In the genomic region with DNA sequence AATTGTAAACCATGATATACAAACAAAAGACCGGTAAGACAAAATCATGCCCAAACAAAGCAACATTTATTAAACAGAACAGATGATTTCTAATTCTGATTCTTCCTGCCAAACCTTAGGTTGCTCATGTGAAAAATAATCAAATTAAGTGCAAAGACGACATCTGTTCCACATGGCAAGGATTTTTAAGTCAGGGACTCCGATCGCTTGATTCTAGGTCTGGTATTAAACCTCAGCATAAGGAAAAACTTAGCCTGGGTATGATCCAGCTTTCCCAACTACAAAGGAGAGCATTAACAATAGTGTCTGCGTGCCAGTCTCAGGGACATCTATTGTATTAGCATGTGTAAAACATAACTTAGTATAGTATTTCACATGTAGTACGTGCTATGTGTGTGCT, we compare ENCODE assay signal across 30 mouse cellular contexts.
DNase-seq lines count a peak whose midpoint lies in the region; ATAC-seq and TF ChIP-seq lines count a peak whose summit lies in the region.
"Had no signal": no experiment of that assay in that cellular context is flagged by ENCODE, and none has a peak within 500 bp of the region (broad histone marks: within the 10 kb centered on the region; RNA-seq: fewer than 3 reads in every experiment).

No protein-coding gene starts in this region.

- DNase-seq in cerebellum, postnatal 10 days: peak; percentile 48 to 63
- no peak for DNase-seq in cerebellum, adult 9-10 months
- peak; percentile 4 for DNase-seq in midbrain, embryonic 14.5 days
- DNase-seq in liver, postnatal 0 days: no peak
- DNase-seq: adrenal gland, adult 8-10 months; cerebellum, adult 11 months; cerebellum, postnatal 25 days; gastrocnemius, postnatal 10 days; heart, postnatal 14 days; kidney, adult 18-20 months; kidney, postnatal 36 days; lung, adult 18-20 months; lung, postnatal 4 days; right cerebral cortex, postnatal 25 days; spleen, adult 18-20 months; thymus, postnatal 14 days had no signal

- no peaks in the 10 kb centered on the region for H3K27me3 ChIP-seq in forebrain, embryonic 15.5 days
- H3K27me3 ChIP-seq in forebrain, embryonic 12.5 days: no peaks in the 10 kb centered on the region
- no peaks in the 10 kb centered on the region for H3K27me3 ChIP-seq in midbrain, embryonic 14.5 days (ENCODE audit: control insufficient read depth, insufficient read depth, low read length)
- H3K27me3 ChIP-seq in midbrain, embryonic 15.5 days (replicated peaks): no peaks in the 10 kb centered on the region
- no peaks in the 10 kb centered on the region for H3K27me3 ChIP-seq in liver, postnatal 0 days (ENCODE audit: insufficient read depth, low read length)
- H3K27me3 ChIP-seq: CH12.LX; embryonic facial prominence, embryonic 12.5 days; kidney, embryonic 15.5 days; limb, embryonic 13.5 days; liver, embryonic 12.5 days; megakaryocyte, embryonic 14.5 days; midbrain, embryonic 12.5 days had no signal

- no peaks in the 10 kb centered on the region for H3K9me3 ChIP-seq in forebrain, embryonic 15.5 days
- H3K9me3 ChIP-seq in forebrain, embryonic 12.5 days: no peaks in the 10 kb centered on the region
- no peaks in the 10 kb centered on the region for H3K9me3 ChIP-seq in midbrain, embryonic 14.5 days (ENCODE audit: control insufficient read depth, low read length)
- no peaks in the 10 kb centered on the region for H3K9me3 ChIP-seq in midbrain, embryonic 15.5 days
- no peaks in the 10 kb centered on the region for H3K9me3 ChIP-seq in liver, postnatal 0 days (ENCODE audit: low read length)
- H3K9me3 ChIP-seq: embryonic facial prominence, embryonic 12.5 days; kidney, embryonic 15.5 days; limb, embryonic 13.5 days; liver, embryonic 12.5 days; megakaryocyte, embryonic 14.5 days; midbrain, embryonic 12.5 days had no signal

- no peak overlapping the region for H3K4me3 ChIP-seq in forebrain, embryonic 15.5 days
- no peak overlapping the region for H3K4me3 ChIP-seq in forebrain, embryonic 12.5 days (replicated peaks)
- H3K4me3 ChIP-seq in midbrain, embryonic 14.5 days (replicated peaks; ENCODE audit: low read depth, low read length): no peak overlapping the region
- no peak overlapping the region for H3K4me3 ChIP-seq in midbrain, embryonic 15.5 days
- H3K4me3 ChIP-seq in liver, postnatal 0 days (ENCODE audit: low read depth, low read length): no peak overlapping the region
- H3K4me3 ChIP-seq: embryonic facial prominence, embryonic 12.5 days; kidney, embryonic 15.5 days; layer of hippocampus, adult 2 months; left cerebral cortex, adult 2 months; limb, embryonic 13.5 days; liver, embryonic 12.5 days; megakaryocyte, embryonic 14.5 days; midbrain, embryonic 12.5 days had no signal

- H3K9ac ChIP-seq in forebrain, embryonic 15.5 days (replicated peaks): no peak overlapping the region
- no peak overlapping the region for H3K9ac ChIP-seq in forebrain, embryonic 12.5 days
- no peak overlapping the region for H3K9ac ChIP-seq in midbrain, embryonic 14.5 days (replicated peaks; ENCODE audit: low read length)
- no peak overlapping the region for H3K9ac ChIP-seq in midbrain, embryonic 15.5 days
- no peak overlapping the region for H3K9ac ChIP-seq in liver, postnatal 0 days (replicated peaks)
- H3K9ac ChIP-seq: embryonic facial prominence, embryonic 12.5 days; kidney, embryonic 15.5 days; limb, embryonic 13.5 days; liver, embryonic 12.5 days; midbrain, embryonic 12.5 days had no signal

- no peak overlapping the region for H3K4me2 ChIP-seq in forebrain, embryonic 15.5 days (replicated peaks)
- H3K4me2 ChIP-seq in forebrain, embryonic 12.5 days: no peak overlapping the region
- H3K4me2 ChIP-seq in midbrain, embryonic 14.5 days (ENCODE audit: low read length): no peak overlapping the region
- H3K4me2 ChIP-seq in midbrain, embryonic 15.5 days: no peak overlapping the region
- H3K4me2 ChIP-seq in liver, postnatal 0 days (ENCODE audit: low read depth, low read length): no peak overlapping the region
- H3K4me2 ChIP-seq: embryonic facial prominence, embryonic 12.5 days; kidney, embryonic 15.5 days; limb, embryonic 13.5 days; liver, embryonic 12.5 days; midbrain, embryonic 12.5 days had no signal

- H3K4me1 ChIP-seq in forebrain, embryonic 15.5 days: no peaks in the 10 kb centered on the region
- no peaks in the 10 kb centered on the region for H3K4me1 ChIP-seq in forebrain, embryonic 12.5 days
- H3K4me1 ChIP-seq in midbrain, embryonic 14.5 days (ENCODE audit: control insufficient read depth, insufficient read depth, low read length): no peaks in the 10 kb centered on the region
- no peaks in the 10 kb centered on the region for H3K4me1 ChIP-seq in midbrain, embryonic 15.5 days
- H3K4me1 ChIP-seq in liver, postnatal 0 days (ENCODE audit: insufficient read depth): no peaks in the 10 kb centered on the region
- H3K4me1 ChIP-seq: embryonic facial prominence, embryonic 12.5 days; kidney, embryonic 15.5 days; limb, embryonic 13.5 days; liver, embryonic 12.5 days; megakaryocyte, embryonic 14.5 days; midbrain, embryonic 12.5 days had no signal

- TF ChIP-seq EP300 in liver, postnatal 0 days (IDR thresholded peaks at IDR 0.05; ENCODE audit: low read depth): no peak

- ATAC-seq in forebrain, embryonic 15.5 days (replicated peaks): 0 out of 2 replicates have a peak, but pooled peaks have one; percentile 35
- no peak for ATAC-seq in forebrain, embryonic 12.5 days (ENCODE audit: low FRiP score)
- ATAC-seq in midbrain, embryonic 14.5 days (ENCODE audit: low FRiP score, low TSS enrichment): no peak
- ATAC-seq in midbrain, embryonic 15.5 days (replicated peaks): no peak
- no peak for ATAC-seq in liver, postnatal 0 days
- ATAC-seq: activated CD4-positive, CD25-positive, alpha-beta regulatory T cell, adult 4 months; liver, embryonic 12.5 days; lung, postnatal 0 days had no signal

- no peak for TF ChIP-seq CTCF in liver, postnatal 0 days (IDR thresholded peaks at IDR 0.05; ENCODE audit: low read depth)

- 68% methylated on average over 6 of the region's 6 CpGs for WGBS in forebrain, embryonic 15.5 days
- 86% methylated on average over 6 of the region's 6 CpGs for WGBS in forebrain, embryonic 12.5 days
- 74% methylated on average over 6 of the region's 6 CpGs for WGBS in midbrain, embryonic 14.5 days
- 71% methylated on average over 6 of the region's 6 CpGs for WGBS in midbrain, embryonic 15.5 days
- 82% methylated on average over 6 of the region's 6 CpGs for WGBS in liver, postnatal 0 days (ENCODE audit: insufficient replicate concordance)

- H3K27ac ChIP-seq in forebrain, embryonic 15.5 days (replicated peaks): no peak overlapping the region
- H3K27ac ChIP-seq in forebrain, embryonic 12.5 days: no peak overlapping the region
- H3K27ac ChIP-seq in midbrain, embryonic 14.5 days (replicated peaks; ENCODE audit: low read depth, low read length): no peak overlapping the region
- no peak overlapping the region for H3K27ac ChIP-seq in midbrain, embryonic 15.5 days
- H3K27ac ChIP-seq in liver, postnatal 0 days (ENCODE audit: low read depth): no peak overlapping the region
- H3K27ac ChIP-seq: embryonic facial prominence, embryonic 12.5 days; kidney, embryonic 15.5 days; layer of hippocampus, adult 2 months; left cerebral cortex, adult 2 months; limb, embryonic 13.5 days; liver, embryonic 12.5 days; midbrain, embryonic 12.5 days had no signal

- H3K36me3 ChIP-seq in forebrain, embryonic 15.5 days: no peaks in the 10 kb centered on the region
- no peaks in the 10 kb centered on the region for H3K36me3 ChIP-seq in forebrain, embryonic 12.5 days (replicated peaks)
- H3K36me3 ChIP-seq in midbrain, embryonic 14.5 days (ENCODE audit: control insufficient read depth, insufficient read depth, low read length): no peaks in the 10 kb centered on the region
- no peaks in the 10 kb centered on the region for H3K36me3 ChIP-seq in midbrain, embryonic 15.5 days (replicated peaks)
- H3K36me3 ChIP-seq in liver, postnatal 0 days (replicated peaks; ENCODE audit: insufficient read depth, low read length): no peaks in the 10 kb centered on the region
- H3K36me3 ChIP-seq: embryonic facial prominence, embryonic 12.5 days; kidney, embryonic 15.5 days; limb, embryonic 13.5 days; liver, embryonic 12.5 days; midbrain, embryonic 12.5 days had no signal

Comparison
In these comparisons a context has a peak if more than half of its experiments do, and no peak if none do; other contexts are left out.
1. DNase-seq: peak in cerebellum, postnatal 10 days (2 of 2) and midbrain, embryonic 14.5 days (single experiment); none in cerebellum, adult 9-10 months (single experiment) and liver, postnatal 0 days (single experiment).